Mouse (Mus musculus): Measurements from ENCODE around the gene Ptpn11.

The Ptpn11 gene

DNA sequence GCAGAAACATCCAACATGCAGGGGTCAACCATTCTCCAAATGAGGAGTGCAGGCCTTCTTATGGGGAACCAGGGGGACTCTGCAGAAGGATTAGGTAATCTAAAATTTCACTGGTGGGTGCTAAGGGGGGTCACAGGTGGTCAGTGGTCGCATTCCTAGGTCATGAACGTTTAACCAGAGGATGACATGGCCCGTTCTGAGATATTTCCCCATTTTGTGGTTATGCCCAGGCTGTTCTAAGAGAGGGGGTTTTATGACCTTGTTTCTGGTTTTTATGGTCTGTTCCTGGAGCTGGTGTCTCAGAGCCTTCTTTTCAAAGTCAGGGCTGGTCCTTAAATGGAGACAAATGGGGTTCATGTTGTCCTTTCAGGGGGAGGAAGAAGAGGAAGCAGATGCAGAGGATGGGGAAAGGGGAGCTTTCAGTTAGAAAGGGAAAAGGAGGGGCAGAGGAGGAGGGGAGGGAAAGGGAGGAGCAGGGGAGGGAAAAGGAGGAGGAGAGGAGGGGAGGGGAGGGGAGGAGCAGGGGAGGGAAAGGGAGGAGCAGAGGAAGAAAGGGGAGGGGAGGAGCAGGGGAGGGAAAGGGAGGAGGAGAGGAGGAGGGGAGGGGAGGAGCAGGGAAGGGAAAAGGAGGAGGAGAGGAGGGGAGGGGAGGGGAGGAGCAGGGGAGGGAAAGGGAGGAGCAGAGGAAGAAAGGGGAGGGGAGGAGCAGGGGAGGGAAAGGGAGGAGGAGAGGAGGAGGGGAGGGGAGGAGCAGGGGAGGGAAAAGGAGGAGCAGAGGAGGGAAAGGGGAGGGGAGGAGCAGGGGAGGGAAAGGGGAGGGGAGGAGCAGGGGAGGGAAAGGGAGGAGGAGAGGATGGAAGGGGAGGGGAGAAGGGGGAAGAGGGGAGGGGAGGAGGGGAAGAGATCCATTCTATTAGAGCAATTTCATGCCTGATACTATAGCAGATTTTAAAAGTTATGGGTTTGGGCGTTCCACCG lies 66.7 kb downstream of the Ptpn11 start:
- no peak for DNase-seq (ENCODE audit: low spot score in 2 of 2)

DNA sequence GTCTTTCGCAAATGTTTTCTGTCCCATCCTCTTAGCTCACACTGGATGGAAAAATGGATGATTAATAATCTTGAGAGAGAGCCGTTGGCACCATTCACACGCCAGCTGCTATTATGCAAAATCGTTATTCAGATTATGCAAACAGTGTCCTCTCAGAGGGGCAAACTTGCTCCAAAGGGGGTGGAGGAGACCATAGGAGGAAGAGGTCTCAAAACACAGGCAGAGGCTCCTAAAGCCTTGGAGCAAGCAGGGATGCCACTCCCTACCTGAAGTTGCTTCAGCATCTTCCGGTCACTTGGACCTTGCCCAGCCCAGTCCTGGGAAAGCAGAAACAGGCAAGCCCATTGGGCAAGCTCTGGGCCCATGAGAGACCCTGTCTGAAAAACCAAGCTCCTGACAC lies 67.8 kb downstream of the Ptpn11 start:
- DNase-seq (ENCODE audit: low spot score in 2 of 2) = no peak

DNA sequence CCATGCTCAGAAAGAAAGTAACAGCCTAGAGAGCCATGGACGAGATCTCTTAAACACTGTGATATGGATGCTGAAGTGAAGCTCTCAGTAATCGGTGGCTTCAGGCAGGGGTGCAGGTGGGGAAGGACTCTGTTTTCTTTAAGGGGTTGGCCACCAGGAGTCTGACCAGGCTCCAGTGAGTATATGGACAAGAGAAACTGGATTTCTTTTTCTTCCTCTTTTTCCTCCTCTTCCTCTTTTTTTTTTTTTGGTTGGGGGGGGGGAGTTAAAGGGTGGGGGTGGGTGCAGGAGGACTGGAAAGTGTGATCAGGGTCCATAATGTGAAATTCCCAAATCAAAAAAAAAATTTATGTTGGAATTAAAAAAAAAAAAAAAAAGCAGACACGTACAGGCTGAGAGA lies 68.6 kb downstream of the Ptpn11 start:
- no peak for DNase-seq (ENCODE audit: low spot score in 2 of 2)

DNA sequence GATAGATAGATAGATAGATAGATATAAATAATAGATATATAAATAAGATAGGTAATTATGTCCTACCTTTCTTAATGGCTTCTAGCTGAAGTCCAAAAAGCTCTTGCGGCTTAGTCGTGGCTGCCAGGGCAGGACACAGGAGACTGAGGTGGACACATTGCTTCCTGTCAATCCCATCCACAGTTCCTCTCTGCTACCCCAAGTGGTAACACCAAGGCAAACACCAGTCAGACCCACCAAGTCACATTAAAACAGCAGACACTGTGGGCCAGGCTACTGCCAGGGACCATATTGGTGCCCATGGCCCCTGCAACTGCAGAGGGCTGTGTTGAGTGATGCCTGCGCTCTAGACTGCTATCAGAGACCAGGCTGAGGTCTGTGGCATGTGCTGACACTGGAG lies 69.2 kb downstream of the Ptpn11 start:
- DNase-seq (ENCODE audit: low spot score in 2 of 2) = no peak

DNA sequence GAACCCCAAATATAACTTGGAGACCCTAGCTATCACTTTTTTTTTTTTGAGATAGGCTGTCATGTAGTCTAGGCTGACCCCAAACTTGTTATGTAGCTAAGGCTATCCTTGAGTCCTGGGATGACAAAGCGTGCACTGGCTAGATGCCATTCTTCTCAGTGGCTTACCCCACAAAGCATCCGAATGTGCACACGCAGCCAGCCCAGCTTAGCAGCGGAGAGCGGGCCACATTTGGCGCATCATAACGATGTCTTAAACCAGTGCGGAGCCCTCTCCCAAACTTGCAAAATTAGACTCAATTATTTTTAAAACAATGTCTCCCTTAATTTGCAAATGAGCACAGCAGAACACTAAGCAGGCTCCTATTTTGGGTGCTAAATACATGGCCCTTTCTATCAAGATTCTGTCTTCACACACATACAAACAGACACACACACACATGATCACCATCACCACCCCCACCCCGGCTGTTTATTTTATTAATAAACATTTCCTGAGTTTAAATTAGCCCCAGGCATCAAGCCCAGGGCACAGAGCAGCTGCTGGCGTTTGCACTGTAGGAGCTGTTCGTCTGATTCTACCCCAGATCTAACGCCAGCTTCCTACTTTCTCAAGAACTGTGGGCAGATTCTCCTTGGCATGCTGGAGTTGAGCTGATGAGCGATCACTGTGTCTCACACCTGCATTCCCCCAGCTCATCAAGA lies 71.7 kb downstream of the Ptpn11 start:
- DNase-seq (ENCODE audit: low spot score in 2 of 2) = no peak

DNA sequence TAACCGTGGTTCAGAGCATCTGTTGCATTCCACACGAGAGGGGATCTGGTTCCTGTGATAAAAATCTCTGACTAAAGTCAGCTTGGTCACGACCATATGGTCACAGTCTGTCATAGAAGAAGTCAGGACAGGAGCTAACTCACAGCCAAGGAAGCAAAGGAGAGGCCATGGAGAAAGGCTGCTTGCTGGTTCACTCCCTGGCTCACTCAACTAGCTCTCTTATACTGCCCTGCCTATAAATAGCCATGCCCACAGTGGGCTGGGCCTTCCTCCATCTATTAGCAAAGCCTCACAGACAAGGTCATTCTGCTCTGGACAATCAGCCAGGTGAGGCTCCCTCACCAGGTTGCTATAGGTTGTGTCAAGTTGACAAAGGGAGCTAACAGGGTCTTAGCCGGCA lies 72.9 kb downstream of the Ptpn11 start:
- DNase-seq (ENCODE audit: low spot score in 2 of 2) = no peak

DNA sequence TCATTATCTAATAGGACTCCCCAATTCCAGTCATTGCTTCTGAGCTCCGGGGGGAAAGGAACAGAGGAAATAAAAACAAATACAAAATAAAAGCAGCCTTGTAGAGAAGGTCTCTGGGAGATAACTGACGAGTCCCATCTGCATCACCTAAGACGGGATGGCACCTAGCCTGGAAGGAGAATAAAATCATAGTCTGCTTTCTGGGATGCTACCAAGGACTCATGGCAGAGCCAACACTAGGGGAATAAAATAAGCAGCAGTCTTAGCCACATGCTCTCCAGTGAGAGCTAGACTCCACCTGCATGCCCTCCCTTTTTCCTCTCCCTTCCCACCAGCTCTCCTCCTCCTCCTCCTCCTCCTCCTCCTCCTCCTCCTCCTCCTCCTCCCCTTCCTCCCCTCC lies 74.3 kb downstream of the Ptpn11 start:
- no peak for DNase-seq (ENCODE audit: low spot score in 2 of 2)

DNA sequence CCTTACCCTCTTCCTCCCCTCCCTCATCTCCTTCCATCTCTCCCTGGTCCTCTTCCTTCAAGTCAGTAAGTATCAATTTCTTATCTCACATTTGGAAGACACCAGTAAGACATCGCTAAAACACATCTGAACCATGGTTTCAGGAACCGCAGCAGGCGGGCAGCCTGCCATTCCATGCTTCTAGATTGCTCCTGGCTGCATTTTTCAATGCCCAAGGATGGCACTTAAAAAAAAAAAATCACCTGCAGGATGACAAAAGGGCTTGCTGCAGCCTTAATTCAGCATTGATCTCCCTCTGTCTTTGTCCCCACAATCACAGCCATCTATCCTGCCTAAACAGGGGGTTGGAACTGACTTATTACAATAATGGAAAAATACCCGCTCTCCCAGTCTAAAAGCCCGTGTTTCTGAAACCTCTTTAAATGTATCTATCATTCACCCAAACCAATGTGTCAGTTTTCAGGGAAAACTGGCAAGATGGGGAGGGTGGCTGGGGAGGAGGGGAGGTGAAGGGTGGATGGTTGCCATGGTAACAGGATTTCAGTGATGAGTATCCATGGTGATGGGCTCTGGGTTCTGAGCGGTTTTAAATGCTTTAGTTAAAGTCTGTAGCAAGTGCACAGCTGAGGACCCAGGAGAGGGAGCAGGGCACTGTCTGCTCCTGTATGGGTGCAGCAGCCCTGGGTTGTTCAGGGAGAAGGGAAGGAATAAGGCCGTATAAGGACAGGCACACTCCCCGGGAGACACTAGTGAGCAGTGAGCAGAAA lies 75.6 kb downstream of the Ptpn11 start:
- no peak for DNase-seq (ENCODE audit: low spot score in 2 of 2)

DNA sequence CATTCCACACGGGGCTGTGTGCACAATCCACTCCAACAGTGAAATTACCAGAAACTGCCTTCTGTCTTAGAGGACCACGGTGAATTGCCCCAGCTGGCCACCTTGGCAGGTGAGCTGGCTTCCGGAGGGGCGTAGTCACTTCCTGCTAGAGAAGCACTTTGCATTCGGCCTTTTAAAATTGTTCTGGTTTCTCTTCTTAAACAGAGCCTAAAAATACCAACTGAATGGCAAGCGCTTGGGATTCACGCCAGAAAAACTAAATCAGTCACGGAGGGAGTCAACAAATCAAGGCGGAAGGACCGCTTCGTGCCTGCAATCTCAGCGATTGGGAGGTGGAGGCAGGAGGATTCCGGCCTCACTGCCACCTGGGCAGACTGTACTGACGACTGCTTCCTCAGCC lies 77.0 kb downstream of the Ptpn11 start:
- no peak for DNase-seq (ENCODE audit: low spot score in 2 of 2)

DNA sequence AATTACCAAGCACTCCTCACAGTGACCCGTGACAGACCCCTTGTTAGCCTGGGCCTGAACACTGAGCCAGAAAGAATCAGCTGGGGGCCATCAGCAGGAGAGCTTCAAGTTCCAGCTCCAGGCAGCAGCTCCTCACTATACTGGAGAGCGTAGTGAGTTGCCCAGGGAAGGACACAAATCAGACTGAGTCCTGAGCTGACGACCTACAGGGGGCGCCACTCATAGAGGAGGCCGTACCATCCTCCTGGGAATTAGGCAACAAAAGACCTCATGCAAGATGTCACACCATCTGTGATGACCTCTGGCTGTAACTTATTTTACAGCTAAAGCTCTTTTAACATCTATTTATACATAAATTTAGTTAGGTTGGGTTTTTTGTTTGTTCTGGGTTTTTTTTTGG lies 78.8 kb downstream of the Ptpn11 start:
- DNase-seq (ENCODE audit: low spot score in 2 of 2) = no peak

DNA sequence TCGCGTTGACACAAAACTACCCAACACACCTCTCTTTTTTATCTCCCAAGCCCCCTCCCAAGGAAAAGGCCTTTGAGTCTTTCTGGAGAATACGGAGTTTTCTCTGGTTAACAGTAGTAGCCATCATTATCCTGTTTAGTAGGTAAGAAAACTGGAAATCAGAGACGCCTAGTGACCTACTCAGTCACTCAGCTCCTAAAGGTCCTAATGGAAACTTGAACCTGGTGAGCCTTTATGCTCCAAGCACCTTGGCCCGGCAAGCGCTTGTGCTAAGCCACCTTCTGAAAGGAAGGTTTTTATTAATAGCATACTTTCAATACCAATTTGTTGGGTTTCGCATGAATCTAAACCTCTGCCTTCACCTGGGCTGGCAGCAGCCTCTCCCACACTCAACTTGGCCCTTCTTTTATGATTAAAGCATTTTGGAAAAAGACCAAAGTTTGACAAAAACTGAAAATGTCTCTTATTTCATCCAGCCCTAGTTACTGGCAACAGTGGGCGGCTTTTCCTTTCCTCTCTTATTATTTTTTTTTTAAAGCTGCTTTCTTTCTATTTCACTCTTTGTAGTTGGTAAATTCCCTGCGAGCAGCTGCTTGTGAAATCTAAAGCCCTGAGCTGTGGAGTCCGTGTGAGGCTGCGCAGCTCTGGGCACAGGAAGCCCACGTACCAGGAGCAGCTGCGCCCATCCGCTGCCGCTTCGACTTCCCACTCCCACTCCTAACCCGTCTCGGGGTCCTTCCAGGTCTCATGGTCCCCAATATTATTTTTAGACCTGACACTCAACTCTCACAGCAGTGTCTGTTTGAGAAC lies 79.9 kb downstream of the Ptpn11 start:
- DNase-seq (ENCODE audit: low spot score in 2 of 2) = no peak

DNA sequence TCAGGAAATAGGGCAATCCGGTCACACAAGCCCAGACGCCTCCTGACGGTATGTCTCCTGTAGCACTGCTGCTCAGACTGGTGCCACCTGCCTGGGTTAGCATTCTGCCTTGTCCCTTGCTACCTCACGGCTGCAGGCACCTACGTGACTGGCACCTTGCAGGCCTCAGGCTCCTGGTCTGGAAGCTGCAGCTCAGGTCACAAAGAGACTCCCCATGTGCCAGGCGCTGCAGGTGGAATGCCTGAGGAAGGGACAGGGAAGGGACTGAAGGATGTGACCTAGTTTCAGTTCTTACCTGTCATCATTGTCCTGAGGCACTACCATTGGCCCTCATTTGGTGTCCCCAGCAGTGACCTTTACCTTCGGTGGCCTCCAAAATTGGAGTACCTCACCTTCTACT lies 82.0 kb downstream of the Ptpn11 start:
- no peak for DNase-seq (ENCODE audit: low spot score in 2 of 2)

DNA sequence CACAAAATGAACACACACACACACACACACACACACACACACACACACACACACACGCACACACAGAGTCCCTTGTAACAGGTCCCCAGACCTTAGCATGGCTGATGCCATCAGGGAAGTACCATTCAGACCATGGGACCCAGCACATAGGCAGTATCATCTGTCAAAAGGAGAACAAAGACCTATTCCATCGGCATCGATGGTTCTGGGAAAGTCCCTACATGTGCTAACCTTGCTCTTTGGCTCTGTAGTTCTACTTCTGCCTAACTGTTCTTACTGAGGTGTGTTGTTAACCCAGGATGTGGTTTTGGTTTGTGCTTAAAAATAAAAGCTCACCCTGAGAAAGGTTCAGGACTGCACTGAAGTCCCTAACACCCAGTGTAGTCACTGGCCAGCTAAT lies 84.3 kb downstream of the Ptpn11 start:
- no peak for DNase-seq (ENCODE audit: low spot score in 2 of 2)

DNA sequence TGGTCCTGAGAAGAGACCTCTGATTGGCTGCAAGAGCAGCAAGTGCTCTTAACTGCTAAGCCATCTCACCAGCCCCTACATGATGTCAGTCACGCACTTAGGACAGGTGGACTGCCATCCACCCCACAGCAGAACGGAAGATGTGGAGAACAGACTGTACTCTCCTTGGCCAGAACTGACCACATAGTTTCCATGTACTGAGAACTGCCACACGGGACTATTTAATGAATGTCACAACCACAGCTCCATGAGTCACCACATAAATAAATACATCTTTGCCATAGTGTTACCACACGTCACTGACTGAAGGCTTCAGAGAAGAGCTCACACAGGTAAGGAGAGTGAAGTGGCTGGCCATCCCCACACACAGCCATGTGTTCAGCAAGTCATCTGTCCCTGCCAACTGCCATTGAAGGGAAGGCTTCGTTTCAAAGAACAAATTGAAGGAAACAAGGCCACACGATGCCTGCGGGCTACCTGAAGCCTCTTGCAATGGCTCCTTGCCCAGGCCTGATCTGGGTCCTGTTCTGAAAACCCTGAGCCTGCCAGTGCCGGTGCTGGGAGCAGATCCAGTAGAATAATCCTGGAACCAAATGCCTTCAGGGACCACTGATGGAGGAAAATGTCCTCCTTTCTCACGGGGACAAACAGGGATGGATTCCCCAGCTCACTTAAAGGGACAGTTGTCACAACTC lies 90.2 kb downstream of the Ptpn11 start:
- DNase-seq (ENCODE audit: low spot score in 2 of 2) = no peak

DNA sequence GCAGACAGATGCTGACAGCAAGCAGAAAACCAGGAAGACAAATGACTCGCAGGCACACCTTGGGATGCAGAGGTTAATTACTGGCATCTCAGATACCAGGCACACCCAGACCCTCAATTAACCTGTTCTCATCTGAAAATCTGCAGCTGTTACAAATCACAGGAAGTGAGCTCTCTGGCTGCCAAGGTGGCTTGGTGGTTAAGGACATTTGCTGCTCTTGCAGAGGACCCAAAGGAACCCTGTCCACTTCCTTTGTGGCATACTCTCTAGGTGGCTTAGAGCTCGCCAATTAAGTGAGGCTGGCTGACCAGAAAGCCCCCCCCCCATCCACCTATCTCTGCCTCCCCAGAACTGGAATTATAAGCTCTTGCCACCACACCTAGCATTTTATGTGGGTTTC lies 91.1 kb downstream of the Ptpn11 start:
- DNase-seq (ENCODE audit: low spot score in 2 of 2) = no peak

DNA sequence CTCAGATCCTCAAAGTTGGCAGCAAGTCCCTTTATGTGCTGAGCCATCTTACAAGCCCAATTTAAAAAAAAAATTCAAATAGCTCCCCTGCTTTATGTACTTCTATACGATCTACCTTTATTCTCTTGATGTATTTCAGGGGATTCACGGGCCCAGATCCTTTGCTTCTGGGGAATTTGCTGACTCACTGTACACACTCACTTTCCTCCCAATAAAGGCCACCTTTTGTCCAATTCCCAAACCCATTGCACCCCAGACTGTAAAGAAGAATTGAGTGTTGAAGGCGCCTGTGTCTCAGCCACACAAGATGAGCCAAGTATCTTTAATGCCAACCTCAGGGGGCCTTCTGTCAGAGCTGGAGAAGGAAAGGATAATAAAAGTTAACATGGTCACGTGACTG lies 93.2 kb downstream of the Ptpn11 start:
- no peak for DNase-seq (ENCODE audit: low spot score in 2 of 2)

DNA sequence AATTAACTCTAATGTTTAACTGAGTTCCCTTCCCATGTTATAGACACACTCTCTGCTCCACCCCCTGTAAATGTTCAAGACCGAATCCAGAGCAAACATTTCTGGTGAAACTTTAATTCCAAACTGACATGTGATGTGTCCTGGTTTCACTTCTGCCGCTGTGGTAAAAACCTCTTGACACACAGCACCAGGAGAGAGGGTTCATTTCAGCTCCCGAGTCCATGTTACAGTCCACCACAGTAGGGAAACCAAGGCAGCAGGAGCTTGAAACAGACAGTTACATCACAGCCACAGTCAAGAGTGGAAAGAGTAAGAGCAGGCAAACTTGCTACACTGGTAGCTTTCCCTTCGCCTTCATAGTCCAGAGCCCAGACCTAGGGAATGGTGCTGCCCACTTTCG lies 94.5 kb downstream of the Ptpn11 start:
- DNase-seq (ENCODE audit: low spot score in 2 of 2) = no peak

DNA sequence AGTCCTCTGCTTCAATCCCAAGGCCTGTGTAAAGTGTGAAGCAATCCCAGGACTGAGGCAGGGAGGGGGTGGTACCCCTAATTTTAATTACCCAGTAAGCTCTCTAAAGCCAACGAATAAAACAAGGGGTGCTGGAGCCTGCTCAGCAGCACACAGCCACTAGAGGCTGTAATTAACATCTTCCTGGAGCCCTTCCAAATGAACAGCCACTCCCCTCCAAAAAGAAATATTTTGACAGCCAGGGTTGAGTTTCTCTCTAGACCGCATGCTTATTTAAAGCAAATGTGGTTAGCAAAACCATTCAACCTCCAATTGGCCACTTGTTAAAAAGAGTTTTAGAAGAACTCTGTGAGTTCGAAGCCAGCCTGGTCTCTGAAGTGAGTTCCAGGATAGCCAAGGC lies 97.9 kb downstream of the Ptpn11 start:
- DNase-seq (ENCODE audit: low spot score in 2 of 2) = no peak

DNA sequence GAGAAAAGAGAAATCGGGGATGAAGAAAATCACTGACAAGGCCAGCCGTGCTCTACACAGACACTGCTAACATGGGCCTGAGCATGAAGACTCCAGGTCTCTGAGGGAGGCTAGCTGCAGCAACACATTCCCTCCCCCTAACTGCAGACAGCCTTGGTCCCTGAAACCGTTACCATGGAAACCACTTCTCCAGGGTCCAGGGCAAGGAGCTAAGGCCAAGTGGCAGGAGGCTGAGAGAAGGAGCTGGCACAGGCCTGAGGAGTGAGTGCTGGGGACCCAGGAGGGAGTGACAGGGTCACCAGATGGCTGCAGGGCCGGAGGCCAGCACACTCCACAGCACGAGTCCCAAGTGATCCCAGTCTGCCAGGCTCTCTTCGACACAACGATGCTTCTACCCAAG lies 101.5 kb downstream of the Ptpn11 start:
- no peak for DNase-seq (ENCODE audit: low spot score in 2 of 2)

DNA sequence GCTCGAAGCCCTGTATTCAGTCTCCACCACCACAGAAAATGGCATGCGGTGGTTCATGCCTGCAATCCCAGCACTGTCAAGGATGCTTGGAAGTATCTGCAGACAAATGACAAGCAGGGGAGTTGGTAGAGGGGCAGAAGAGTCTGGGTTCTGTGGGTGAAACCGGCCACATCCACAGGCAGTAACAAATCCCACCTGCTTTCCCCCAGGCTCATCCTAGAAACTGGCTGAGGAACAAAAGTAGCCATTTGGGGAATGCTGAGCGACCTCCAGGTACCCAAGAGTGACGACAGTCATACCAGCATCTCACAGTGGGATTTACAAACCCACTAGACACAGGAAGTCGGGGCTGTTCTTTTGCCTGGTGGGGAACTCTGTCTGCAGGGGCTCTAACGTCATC lies 103.5 kb downstream of the Ptpn11 start:
- no peak for DNase-seq (ENCODE audit: low spot score in 2 of 2)

DNA sequence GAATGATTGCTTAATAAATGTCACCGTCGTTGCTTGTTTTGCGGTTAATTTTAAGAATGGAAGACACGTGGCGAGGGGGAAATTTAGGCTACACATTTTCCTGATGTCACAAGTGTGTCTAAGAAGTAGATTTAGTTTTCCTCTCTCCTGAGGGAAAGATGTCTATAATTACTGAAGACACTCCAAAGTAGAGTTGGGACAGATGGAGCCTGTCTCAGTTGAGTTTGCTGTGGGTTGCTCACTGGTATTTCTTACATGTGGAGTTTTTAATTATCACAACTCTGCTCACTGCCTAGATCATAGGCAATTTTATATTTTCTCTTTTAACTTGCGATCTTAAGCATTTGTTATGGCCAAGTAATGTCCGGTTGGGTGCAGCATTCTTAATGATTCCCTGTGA lies 108.6 kb downstream of the Ptpn11 start:
- DNase-seq (ENCODE audit: low spot score in 2 of 2) = no peak

All from urinary bladder, postnatal 36 days (tissue).